Mouse (Mus musculus) neural tube, embryonic 15.5 days (tissue): ENCODE measurements at regions not wholly inside any gene's neighbourhood (a gene's known extent, or its start where the extent isn't known, plus 50 kb on each side); places are given as distances from the start of the nearest gene placed in this dataset.
A peak's percentile ranks its signal among the peaks of the same experiment; 100 is the strongest.

Experiments
- ATAC-seq: fragments of 200-750 bp; cut with Nextera tagmentation; 2 replicates; pipeline ENCODE4 v1.8.0; 2017; ENCODE audit warnings: mild to moderate bottlenecking, moderate TSS enrichment, moderate library complexity; ENCODE audit not compliant: low FRiP score
- H3K27ac ChIP-seq: fragments of 300-500 bp; sonication (generic); replicated peaks from 2 replicates; pipeline ENCODE4 v1.5.1; 2015; ENCODE audit warnings: mild to moderate bottlenecking, inconsistent platforms
- H3K27me3 ChIP-seq: fragments of 300-500 bp; sonication (generic); replicated peaks from 2 replicates; pipeline ENCODE4 v1.6.1; 2015; ENCODE audit warnings: inconsistent platforms
- H3K36me3 ChIP-seq: fragments of 300-500 bp; sonication (generic); 2 replicates; pipeline ENCODE4 v1.6.1; 2015; ENCODE audit warnings: inconsistent platforms
- H3K4me1 ChIP-seq: fragments of 300-500 bp; sonication (generic); 2 replicates; pipeline ENCODE4 v1.6.1; 2015; ENCODE audit warnings: inconsistent platforms
- H3K4me2 ChIP-seq: fragments of 300-500 bp; sonication (generic); 2 replicates; pipeline ENCODE4 v1.6.1; 2015; ENCODE audit warnings: inconsistent platforms, mild to moderate bottlenecking, moderate library complexity
- H3K4me3 ChIP-seq: fragments of 300-500 bp; sonication (generic); replicated peaks from 2 replicates; pipeline ENCODE4 v1.5.1; 2015; ENCODE audit warnings: mild to moderate bottlenecking, inconsistent platforms
- H3K9ac ChIP-seq: fragments of 300-500 bp; sonication (generic); replicated peaks from 2 replicates; pipeline ENCODE4 v1.6.1; 2015; ENCODE audit warnings: mild to moderate bottlenecking, inconsistent platforms
- H3K9me3 ChIP-seq: fragments of 300-500 bp; sonication (generic); replicated peaks from 2 replicates; pipeline ENCODE4 v1.6.1; 2016; ENCODE audit warnings: inconsistent platforms
- WGBS: fragments of 180-500 bp; shearing (Covaris S2); methylation state at CpG from one replicate; pipeline ENCODE4 v1.1.7; 2015; ENCODE audit warnings: mixed read lengths; 5-methylcytosine and 5-hydroxymethylcytosine counted together

- Histone ChIP-seq H3K27ac (no peak overlapping the region), H3K36me3 (no peaks in the 10 kb centered on the region), H3K9me3 (no peaks in the 10 kb centered on the region), H3K4me3 (no peak overlapping the region), H3K4me2 (no peak overlapping the region), H3K27me3 (no peaks in the 10 kb centered on the region), H3K4me1 (peaks cover 8% of the 10 kb centered on the region; the same call in 1 of the 2 replicates), H3K9ac (no peak overlapping the region)
- WGBS, result 71% methylated on average over 6 of the region's 6 CpGs
- ATAC-seq, result no peak
Measured at GRCm38 (mm10) chr13:110694876-110695275, 300.0 kb downstream of the Plk2 start.

- no peaks in the 10 kb centered on the region for H3K27me3 ChIP-seq
- WGBS, result 75% methylated on average over 5 of the region's 5 CpGs
- H3K27ac ChIP-seq, result no peak overlapping the region
- no peaks in the 10 kb centered on the region for H3K9me3 ChIP-seq
- H3K4me1 ChIP-seq, result no peaks in the 10 kb centered on the region
- no peaks in the 10 kb centered on the region for H3K36me3 ChIP-seq
- no peak for ATAC-seq
- H3K4me3 ChIP-seq, result no peak overlapping the region
- no peak overlapping the region for H3K4me2 ChIP-seq
- H3K9ac ChIP-seq, result no peak overlapping the region
Measured at GRCm38 (mm10) chr13:110696549-110696948, 301.7 kb downstream of the Plk2 start.

- Histone ChIP-seq H3K9ac (no peak overlapping the region), H3K36me3 (no peaks in the 10 kb centered on the region), H3K4me2 (no peak overlapping the region), H3K9me3 (no peaks in the 10 kb centered on the region), H3K4me3 (no peak overlapping the region), H3K4me1 (no peaks in the 10 kb centered on the region), H3K27ac (no peak overlapping the region), H3K27me3 (no peaks in the 10 kb centered on the region)
- no peak for ATAC-seq
- 58% methylated on average over 2 of the region's 2 CpGs for WGBS
Measured at GRCm38 (mm10) chr13:110704261-110704660, 309.4 kb downstream of the Plk2 start.

- no peak overlapping the region for H3K9ac ChIP-seq
- H3K9me3 ChIP-seq, result no peaks in the 10 kb centered on the region
- H3K4me3 ChIP-seq, result no peak overlapping the region
- WGBS, result 60% methylated on average over 4 of the region's 4 CpGs
- H3K27me3 ChIP-seq, result no peaks in the 10 kb centered on the region
- H3K36me3 ChIP-seq, result no peaks in the 10 kb centered on the region
- ATAC-seq, result no peak
- no peak overlapping the region for H3K27ac ChIP-seq
- no peaks in the 10 kb centered on the region for H3K4me1 ChIP-seq
- no peak overlapping the region for H3K4me2 ChIP-seq
Measured at GRCm38 (mm10) chr13:110710847-110711246, 316.0 kb downstream of the Plk2 start.

- 64% methylated on average over 3 of the region's 3 CpGs for WGBS
Measured at GRCm38 (mm10) chr13:110712527-110712926, 317.7 kb downstream of the Plk2 start.

GRCm38 (mm10) chr13:110722170-110722569, 327.3 kb downstream of the Plk2 start:
- no peak; the same call in 1 of the 2 replicates for ATAC-seq
- H3K4me1 ChIP-seq, result 0 out of 2 replicates have a peak, but pooled peaks cover 2% of the 10 kb centered on the region
- 0 out of 2 replicates have a peak overlapping the region, but pooled peaks have one; percentile 20 for H3K4me2 ChIP-seq
- H3K9me3 ChIP-seq, result no peaks in the 10 kb centered on the region
- no peak overlapping the region for H3K9ac ChIP-seq
- no peak overlapping the region for H3K27ac ChIP-seq
- H3K27me3 ChIP-seq, result no peaks in the 10 kb centered on the region
- 39% methylated on average over 10 of the region's 10 CpGs for WGBS
- no peak overlapping the region for H3K4me3 ChIP-seq
- H3K36me3 ChIP-seq, result no peaks in the 10 kb centered on the region

More at GRCm38 (mm10) chr13:110712527-110712926, 317.7 kb downstream of the Plk2 start:
- Histone ChIP-seq H3K9ac (no peak overlapping the region), H3K4me2 (no peak overlapping the region), H3K4me3 (no peak overlapping the region), H3K36me3 (no peaks in the 10 kb centered on the region), H3K27ac (no peak overlapping the region), H3K4me1 (no peaks in the 10 kb centered on the region), H3K9me3 (no peaks in the 10 kb centered on the region), H3K27me3 (no peaks in the 10 kb centered on the region)
- no peak for ATAC-seq

GRCm38 (mm10) chr13:110722752-110723151, 327.9 kb downstream of the Plk2 start:
- no peaks in the 10 kb centered on the region for H3K27me3 ChIP-seq
- 73% methylated on average over 6 of the region's 6 CpGs for WGBS
- 0 out of 2 replicates have a peak, but pooled peaks cover 2% of the 10 kb centered on the region for H3K4me1 ChIP-seq
- no peaks in the 10 kb centered on the region for H3K36me3 ChIP-seq
- no peaks in the 10 kb centered on the region for H3K9me3 ChIP-seq
- no peak overlapping the region for H3K9ac ChIP-seq
- H3K4me2 ChIP-seq, result no peak overlapping the region
- ATAC-seq, result no peak
- no peak overlapping the region for H3K4me3 ChIP-seq
- no peak overlapping the region for H3K27ac ChIP-seq

- no peaks in the 10 kb centered on the region for H3K36me3 ChIP-seq
- no peak overlapping the region for H3K4me2 ChIP-seq
- no peaks in the 10 kb centered on the region for H3K9me3 ChIP-seq
- no peaks in the 10 kb centered on the region for H3K27me3 ChIP-seq
- H3K4me3 ChIP-seq, result no peak overlapping the region
- H3K4me1 ChIP-seq, result 0 out of 2 replicates have a peak, but pooled peaks cover 2% of the 10 kb centered on the region
- H3K9ac ChIP-seq, result no peak overlapping the region
- H3K27ac ChIP-seq, result no peak overlapping the region
- ATAC-seq, result no peak
- 67% methylated on average over 2 of the region's 2 CpGs for WGBS
Measured at GRCm38 (mm10) chr13:110724836-110725235, 330.0 kb downstream of the Plk2 start.

- Histone ChIP-seq H3K27me3 (no peaks in the 10 kb centered on the region), H3K4me1 (0 out of 2 replicates have a peak, but pooled peaks cover 2% of the 10 kb centered on the region), H3K9me3 (no peaks in the 10 kb centered on the region), H3K9ac (no peak overlapping the region), H3K4me2 (no peak overlapping the region), H3K4me3 (no peak overlapping the region), H3K27ac (no peak overlapping the region), H3K36me3 (no peaks in the 10 kb centered on the region)
- ATAC-seq, result no peak
- WGBS, result 89% methylated on average over 3 of the region's 3 CpGs
Measured at GRCm38 (mm10) chr13:110725821-110726220, 331.0 kb downstream of the Plk2 start.

GRCm38 (mm10) chr13:110735511-110735910, 340.7 kb downstream of the Plk2 start:
- no peaks in the 10 kb centered on the region for H3K9me3 ChIP-seq
- no peaks in the 10 kb centered on the region for H3K36me3 ChIP-seq
- WGBS, result 44% methylated on average over 5 of the region's 5 CpGs
- no peak overlapping the region for H3K9ac ChIP-seq
- no peak overlapping the region for H3K4me3 ChIP-seq
- no peak for ATAC-seq
- H3K27me3 ChIP-seq, result no peaks in the 10 kb centered on the region
- H3K27ac ChIP-seq, result no peak overlapping the region
- H3K4me1 ChIP-seq, result no peaks in the 10 kb centered on the region
- no peak overlapping the region for H3K4me2 ChIP-seq

- Histone ChIP-seq H3K4me3 (no peak overlapping the region), H3K9me3 (no peaks in the 10 kb centered on the region), H3K4me1 (no peaks in the 10 kb centered on the region), H3K9ac (no peak overlapping the region), H3K27ac (no peak overlapping the region), H3K36me3 (no peaks in the 10 kb centered on the region), H3K4me2 (no peak overlapping the region), H3K27me3 (no peaks in the 10 kb centered on the region)
- 80% methylated on average over 11 of the region's 11 CpGs for WGBS
- no peak for ATAC-seq
Measured at GRCm38 (mm10) chr13:110741576-110742206, 346.8 kb downstream of the Plk2 start.

GRCm38 (mm10) chr13:110747223-110747868, 352.5 kb downstream of the Plk2 start:
- Histone ChIP-seq H3K4me3 (no peak overlapping the region), H3K4me2 (no peak overlapping the region), H3K9ac (no peak overlapping the region), H3K4me1 (0 out of 2 replicates have a peak, but pooled peaks cover 2% of the 10 kb centered on the region), H3K27ac (no peak overlapping the region), H3K9me3 (no peaks in the 10 kb centered on the region), H3K27me3 (no peaks in the 10 kb centered on the region), H3K36me3 (no peaks in the 10 kb centered on the region)
- 62% methylated on average over 6 of the region's 6 CpGs for WGBS
- ATAC-seq, result no peak
